Mouse (Mus musculus) heart, postnatal 14 days (tissue): Measurements from ENCODE around the gene Prdm12. TPM values are rescaled to one million over a fixed set of nuclear protein-coding genes. Genes with fewer than 3 reads are reported as not detected.

Experiments
- DNase-seq, 2 experiments: peaks; one replicate each; pipeline ENCODE4 v3.0.0; 2021 to 2022
- intact Hi-C: fragments of 180-260 bp; cut with DNase I; formaldehyde crosslinking; loops from one replicate; pipeline ENCODE4 v1.15.1; 2025
- microRNA-seq, 2 experiments: library from miRNA; unstranded; fragments of <30 nt; microRNA quantifications; one replicate each; pipeline ENCODE4 v1.2.0; 2021 to 2022
- total RNA-seq, 2 experiments: library from RNA; stranded (reverse); gene quantifications; 2 replicates each; pipeline ENCODE4 v1.2.3; 2021

Gene Prdm12
- total RNA-seq, 2 experiments from 2014 or later, result not detected

DNA sequence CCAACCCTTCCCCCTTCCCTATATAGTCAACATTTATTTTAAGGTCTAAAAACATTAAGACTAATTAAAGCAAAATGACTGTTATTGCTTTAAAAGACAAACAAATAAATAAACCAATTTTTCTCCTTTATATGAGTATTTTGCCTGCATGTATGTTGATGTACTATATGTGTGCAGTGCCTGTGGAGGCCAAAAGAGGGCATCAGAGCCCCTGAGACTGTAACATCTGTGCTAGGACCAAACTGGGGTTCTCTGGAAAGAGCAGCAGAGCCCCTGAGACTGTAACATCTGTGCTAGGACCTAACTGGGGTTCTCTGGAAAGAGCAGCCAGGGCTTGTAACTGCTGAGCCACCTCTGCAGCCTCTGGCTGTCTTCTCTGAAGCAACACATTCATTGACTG is 58.4 kb downstream of the Prdm12 start:
- no peak for DNase-seq
- intact Hi-C loops, result no loop called here

DNA sequence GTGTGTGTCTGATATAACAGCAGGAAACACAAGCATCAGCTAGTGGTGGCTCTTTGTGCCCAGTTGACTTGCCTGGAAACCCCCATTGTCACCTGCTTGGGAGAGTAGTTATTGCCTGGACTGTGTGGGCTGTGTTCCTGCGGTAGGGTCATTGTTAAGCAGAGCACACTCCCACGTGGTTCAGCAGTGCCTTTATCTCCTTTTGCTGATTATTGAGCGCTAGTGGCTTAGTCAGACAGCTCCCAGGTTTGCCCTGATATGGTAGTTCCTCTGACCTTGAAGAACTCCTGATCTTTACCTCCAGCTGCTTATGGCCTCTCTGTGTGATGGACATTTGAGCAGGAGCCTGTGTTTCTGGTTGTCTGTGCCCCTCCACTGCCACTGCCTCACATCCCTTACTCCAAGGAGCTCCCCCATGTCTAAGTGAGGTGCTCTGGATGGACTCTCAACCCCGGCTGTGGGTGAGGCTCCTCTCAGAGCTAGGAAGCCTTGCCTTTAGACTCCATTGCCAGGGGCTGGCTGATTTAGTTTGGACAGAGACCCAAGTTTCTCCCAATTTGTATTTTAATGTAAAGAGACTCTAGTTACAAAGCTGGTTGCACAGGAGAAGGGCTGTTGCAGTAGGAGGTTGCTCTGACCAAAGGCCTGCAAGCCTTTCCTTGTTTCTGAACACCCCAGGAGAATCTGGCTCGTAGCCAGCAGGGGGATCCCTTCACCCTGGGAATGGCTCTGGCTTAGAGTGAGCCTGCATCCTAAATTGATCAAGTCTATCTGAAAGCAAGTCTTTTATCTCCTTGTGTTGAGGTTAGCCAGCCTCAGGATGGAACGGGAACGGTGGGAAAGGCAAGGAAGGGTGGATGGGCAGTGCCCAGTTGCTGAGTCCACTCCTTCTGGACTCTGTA is 61.0 kb downstream of the Prdm12 start:
- intact Hi-C loops, result no loop called here
- DNase-seq, result no peak

DNA sequence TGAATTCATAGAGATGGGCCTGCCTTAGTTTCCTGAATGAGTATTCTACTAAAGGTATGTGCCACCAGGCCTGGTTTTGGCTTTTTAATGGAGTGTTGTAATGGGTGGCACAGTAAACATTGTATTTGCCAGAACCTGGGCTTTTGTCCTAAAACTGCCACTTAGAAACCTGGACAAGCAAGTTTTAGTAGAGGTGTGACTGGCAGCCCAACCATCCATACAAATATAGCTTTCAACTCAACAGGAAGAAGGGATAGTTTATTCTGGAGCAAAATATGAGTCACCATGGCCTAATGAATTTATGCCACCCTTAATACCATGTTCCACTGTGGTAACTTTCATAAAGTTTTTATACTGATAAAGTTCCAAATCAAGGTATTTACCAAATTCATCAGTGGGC is 63.4 kb downstream of the Prdm12 start:
- intact Hi-C loops, result no loop called here
- DNase-seq, result no peak

Small RNA genes lying within 50 kb of the gene (microRNA-seq; reads per million reads assigned to microRNA genes)
- gene Mir6998, result 0.54 to 3.1 reads per million in 2 experiments

Other genes with a start within 250 kb of the Prdm12 start
- 1 to 10 TPM; 3.1 to 3.7 TPM for gene Ass1, start 169.8 kb upstream of the Prdm12 start, total RNA-seq
- gene Fubp3, start 67.4 kb upstream of the Prdm12 start, total RNA-seq, result 10 to 100 TPM; 21.0 to 24.1 TPM
- 1 to 10 TPM; 9.1 to 9.2 TPM for gene Exosc2, start 30.7 kb downstream of the Prdm12 start, total RNA-seq
- gene Abl1, start 48.3 kb downstream of the Prdm12 start, total RNA-seq, result 10 to 100 TPM; 43.1 to 45.7 TPM
- gene Qrfp, start 170.5 kb downstream of the Prdm12 start, total RNA-seq, result not detected
- gene Fibcd1, start 206.0 kb downstream of the Prdm12 start, total RNA-seq, result under 1 TPM in 1 of 2 experiments, not detected in 1; 0.05 TPM
- 1 to 10 TPM in 1 of 2 experiments, under 1 TPM in 1; 0.85 to 1.3 TPM for gene Lamc3, start 247.3 kb downstream of the Prdm12 start, total RNA-seq